ENCODE assay signal across 8 mouse cellular contexts in genomic region chr12:31350944-31351928, GRCm38 (mm10). TPM values are rescaled to one million over a fixed set of nuclear protein-coding genes. Genes with fewer than 3 reads are reported as not detected.
DNase-seq lines count a peak whose midpoint lies in the region; ATAC-seq and TF ChIP-seq lines count a peak whose summit lies in the region.

TSS of gene Dld (minus strand) at chr12:31351453.

- H3K9me3 ChIP-seq in kidney, embryonic 14.5 days (ENCODE audit: control insufficient read depth, low read length), result no peaks in the 10 kb centered on the region
- H3K9me3 ChIP-seq in limb, embryonic 15.5 days, result no peaks in the 10 kb centered on the region

- H3K36me3 ChIP-seq in kidney, embryonic 14.5 days (ENCODE audit: control insufficient read depth, insufficient read depth, low read length), result peaks cover 19% of the 10 kb centered on the region
- peaks cover 17% of the 10 kb centered on the region for H3K36me3 ChIP-seq in limb, embryonic 15.5 days

- peak; percentile 97 for DNase-seq in A20 (ENCODE audit: low read depth, low spot score)
- peak; percentile 97 for DNase-seq in heart, adult 9 months (ENCODE audit: low spot score in 2 of 2)
- peak; percentile 81 to 92 for DNase-seq in monocyte, adult 2 months (ENCODE audit: low read depth in 1 of 2, low spot score in 2 of 2)
- peak; percentile 95 for DNase-seq in spleen, postnatal 36 days (ENCODE audit: low spot score in 2 of 2)

- H3K4me3 ChIP-seq in bone marrow macrophage, adult 2 months (ENCODE audit: insufficient read depth, low read length), result peak within 1 kb of the TSS; percentile 84
- peak within 1 kb of the TSS; percentile 80 for H3K4me3 ChIP-seq in embryonic fibroblast, embryonic 13.5 days (ENCODE audit: insufficient read depth, low read length)
- peak within 1 kb of the TSS; percentile 98 for H3K4me3 ChIP-seq in kidney, embryonic 14.5 days (ENCODE audit: low read length)
- H3K4me3 ChIP-seq in limb, embryonic 15.5 days, result peak within 1 kb of the TSS; percentile 91

- H3K4me1 ChIP-seq in bone marrow macrophage, adult 2 months (ENCODE audit: control insufficient read depth, insufficient read depth, low read length), result peaks cover 3% of the 10 kb centered on the region
- no peaks in the 10 kb centered on the region for H3K4me1 ChIP-seq in embryonic fibroblast, embryonic 13.5 days (ENCODE audit: control insufficient read depth, insufficient read depth, low read length)
- peaks cover 5% of the 10 kb centered on the region for H3K4me1 ChIP-seq in kidney, embryonic 14.5 days (ENCODE audit: control insufficient read depth, insufficient read depth, low read length)
- H3K4me1 ChIP-seq in limb, embryonic 15.5 days, result peaks cover 5% of the 10 kb centered on the region

- ATAC-seq in kidney, embryonic 14.5 days (ENCODE audit: low FRiP score, low TSS enrichment), result peak; percentile 99
- ATAC-seq in limb, embryonic 15.5 days (ENCODE audit: insufficient number of reproducible peaks, low FRiP score, low TSS enrichment, low read depth), result peak; percentile 92

- peak within 1 kb of the TSS; percentile 90 for H3K9ac ChIP-seq in kidney, embryonic 14.5 days (ENCODE audit: low read depth, low read length)
- H3K9ac ChIP-seq in limb, embryonic 15.5 days, result peak within 1 kb of the TSS; percentile 97

- WGBS in kidney, embryonic 14.5 days, result 7% methylated on average over 47 of the region's 66 CpGs
- 5% methylated on average over 66 of the region's 66 CpGs for WGBS in limb, embryonic 15.5 days

- TF ChIP-seq CTCF in bone marrow macrophage, adult 2 months (IDR thresholded peaks at IDR 0.05; ENCODE audit: low read depth, low read length), result no peak
- TF ChIP-seq CTCF in embryonic fibroblast, embryonic 13.5 days (IDR thresholded peaks at IDR 0.05; ENCODE audit: borderline replicate concordance, insufficient read depth, low read length), result no peak

- peak within 1 kb of the TSS; percentile 52 for H3K27ac ChIP-seq in bone marrow macrophage, adult 2 months (ENCODE audit: insufficient read depth, low read depth, low read length)
- H3K27ac ChIP-seq in embryonic fibroblast, embryonic 13.5 days (ENCODE audit: insufficient read depth, low read length), result 0 out of 2 replicates have a peak within 1 kb of the TSS, but pooled peaks have one; percentile 14
- H3K27ac ChIP-seq in kidney, embryonic 14.5 days (ENCODE audit: low read depth, low read length), result peak within 1 kb of the TSS; percentile 75
- H3K27ac ChIP-seq in limb, embryonic 15.5 days, result peak within 1 kb of the TSS; percentile 89

- H3K4me2 ChIP-seq in kidney, embryonic 14.5 days (replicated peaks; ENCODE audit: low read depth, low read length), result peak within 1 kb of the TSS; percentile 87
- H3K4me2 ChIP-seq in limb, embryonic 15.5 days, result peak within 1 kb of the TSS; percentile 77

- peak; percentile 51; the same call in 1 of the 2 replicates for TF ChIP-seq POLR2A in bone marrow macrophage, adult 2 months (IDR thresholded peaks at IDR 0.05; ENCODE audit: borderline replicate concordance, low read depth, low read length)
- TF ChIP-seq POLR2A in embryonic fibroblast, embryonic 13.5 days (IDR thresholded peaks at IDR 0.05; ENCODE audit: low read depth, low read length), result peak; percentile 97

- no peaks in the 10 kb centered on the region for H3K27me3 ChIP-seq in kidney, embryonic 14.5 days (ENCODE audit: control insufficient read depth, insufficient read depth, low read length)
- H3K27me3 ChIP-seq in limb, embryonic 15.5 days, result no peaks in the 10 kb centered on the region

RNA-seq across cellular contexts. Expression of gene Dld, which starts in this region (rescaled TPM):
- 65.3 and 76.6 TPM in 2 replicates for polyA plus RNA-seq in bone marrow macrophage, adult 2 months (2012; ENCODE audit: insufficient read depth, insufficient read length, missing spikeins)
- 132 and 136 TPM in 2 replicates for polyA plus RNA-seq in embryonic fibroblast, embryonic 13.5 days (2011; ENCODE audit: insufficient read length, low read depth, missing spikeins)
- 127 and 145 TPM in 2 replicates for polyA plus RNA-seq in kidney, embryonic 14.5 days (2014; fragmentation: Nextera tagmentation; extraction: Ambion mirVana)
- polyA plus RNA-seq in limb, embryonic 15.5 days (2015; fragmentation: Nextera tagmentation; extraction: Ambion mirVana), result 119 and 123 TPM in 2 replicates

Comparison
In these comparisons a context has a peak if more than half of its experiments do, and no peak if none do; other contexts are left out.
1. Peak in every context shown above with its lines: DNase-seq, ATAC-seq, H3K4me3 ChIP-seq and H3K27ac ChIP-seq.
2. H3K27ac ChIP-seq: peak in every context shown above with its lines; median percentile 89 in limb, embryonic 15.5 days; 75 in kidney, embryonic 14.5 days; 52 in bone marrow macrophage, adult 2 months; 14 in embryonic fibroblast, embryonic 13.5 days.